Mouse (Mus musculus): ENCODE data around the gene Spop. TPM values are rescaled to one million over a fixed set of nuclear protein-coding genes. Genes with fewer than 3 reads are reported as not detected.

Gene Spop
- total and polyA plus RNA-seq, 2 experiments from 2014 or later = 34.5 to 142 TPM

- Histone ChIP-seq H3K4me1 (ENCODE audit: control insufficient read depth, insufficient read depth) (peaks cover 4% of the 10 kb centered on the region; the same call in 1 of the 2 replicates), H3K27ac (ENCODE audit: low read depth) (peak within 1 kb of the TSS; percentile 84), H3K27me3 (ENCODE audit: control insufficient read depth, insufficient read depth, low read length) (no peaks in the 10 kb centered on the region), H3K4me2 (ENCODE audit: low read depth, low read length) (peak within 1 kb of the TSS; percentile 65), H3K9me3 (replicated peaks; ENCODE audit: control insufficient read depth, low read length) (no peaks in the 10 kb centered on the region), H3K36me3 (replicated peaks; ENCODE audit: control insufficient read depth, insufficient read depth, low read length) (peaks cover 29% of the 10 kb centered on the region), H3K9ac (replicated peaks; ENCODE audit: low read depth, low read length) (peak within 1 kb of the TSS; percentile 83), H3K4me3 (ENCODE audit: low read depth, low read length) (peak within 1 kb of the TSS; percentile 80)
- DNase-seq (ENCODE audit: low spot score) (peak; percentile 99), ATAC-seq (ENCODE audit: insufficient read depth, low read depth) (peak; percentile 93)
- TF ChIP-seq CTCF (IDR thresholded peaks at IDR 0.05; ENCODE audit: low read depth) (peak; percentile 82), EP300 (IDR thresholded peaks at IDR 0.05; ENCODE audit: low read depth) (peak; percentile 97)
- WGBS = under 1% methylated on average over 42 of the region's 42 CpGs
Measured at GRCm38 (mm10) chr11:95384319-95384972, 29.4 kb upstream of the Spop start, which contains the start of gene Slc35b1. Slc35b1 (plus strand) TSS chr11:95384692.

- TF ChIP-seq EP300 (IDR thresholded peaks at IDR 0.05; ENCODE audit: low read depth) = no peak; the same call in 1 of the 2 replicates
- TF ChIP-seq CTCF (IDR thresholded peaks at IDR 0.05; ENCODE audit: low read depth) = no peak
- Histone ChIP-seq H3K4me1 (ENCODE audit: control insufficient read depth, insufficient read depth) (peaks cover 4% of the 10 kb centered on the region; the same call in 1 of the 2 replicates), H3K27ac (ENCODE audit: low read depth) (peak overlapping the region; percentile 84), H3K36me3 (replicated peaks; ENCODE audit: control insufficient read depth, insufficient read depth, low read length) (peaks cover 34% of the 10 kb centered on the region), H3K27me3 (ENCODE audit: control insufficient read depth, insufficient read depth, low read length) (no peaks in the 10 kb centered on the region), H3K4me2 (ENCODE audit: low read depth, low read length) (peak overlapping the region; percentile 65), H3K9me3 (replicated peaks; ENCODE audit: control insufficient read depth, low read length) (no peaks in the 10 kb centered on the region), H3K9ac (replicated peaks; ENCODE audit: low read depth, low read length) (peak overlapping the region; percentile 83), H3K4me3 (ENCODE audit: low read depth, low read length) (peak overlapping the region; percentile 80)
- DNase-seq (ENCODE audit: low spot score) (no peak), ATAC-seq (ENCODE audit: insufficient read depth, low read depth) (peak; percentile 14; the same call in 1 of the 2 replicates)
- WGBS = 0% methylated on average over 14 of the region's 14 CpGs
Measured at GRCm38 (mm10) chr11:95384973-95385320, 28.9 kb upstream of the Spop start.

- WGBS = 79% methylated on average over 7 of the region's 7 CpGs
- no peak overlapping the region for H3K4me2 ChIP-seq (ENCODE audit: low read depth, low read length)
- H3K36me3 ChIP-seq (replicated peaks; ENCODE audit: control insufficient read depth, insufficient read depth, low read length) = peaks cover 50% of the 10 kb centered on the region
- no peak for TF ChIP-seq EP300 (IDR thresholded peaks at IDR 0.05; ENCODE audit: low read depth)
- TF ChIP-seq CTCF (IDR thresholded peaks at IDR 0.05; ENCODE audit: low read depth) = no peak
- H3K27ac ChIP-seq (ENCODE audit: low read depth) = no peak overlapping the region
- ATAC-seq (ENCODE audit: insufficient read depth, low read depth) = no peak
- no peaks in the 10 kb centered on the region for H3K27me3 ChIP-seq (ENCODE audit: control insufficient read depth, insufficient read depth, low read length)
- no peak overlapping the region for H3K4me3 ChIP-seq (ENCODE audit: low read depth, low read length)
- no peak for DNase-seq (ENCODE audit: low spot score)
- peaks cover 4% of the 10 kb centered on the region; the same call in 1 of the 2 replicates for H3K4me1 ChIP-seq (ENCODE audit: control insufficient read depth, insufficient read depth)
- no peak overlapping the region for H3K9ac ChIP-seq (replicated peaks; ENCODE audit: low read depth, low read length)
- H3K9me3 ChIP-seq (replicated peaks; ENCODE audit: control insufficient read depth, low read length) = no peaks in the 10 kb centered on the region
Measured at GRCm38 (mm10) chr11:95387354-95387753, 26.5 kb upstream of the Spop start.

GRCm38 (mm10) chr11:95389006-95389405 lies 24.9 kb upstream of the Spop start:
- H3K4me2 ChIP-seq (ENCODE audit: low read depth, low read length) = no peak overlapping the region
- peaks cover 4% of the 10 kb centered on the region; the same call in 1 of the 2 replicates for H3K4me1 ChIP-seq (ENCODE audit: control insufficient read depth, insufficient read depth)
- no peak overlapping the region for H3K4me3 ChIP-seq (ENCODE audit: low read depth, low read length)
- no peaks in the 10 kb centered on the region for H3K27me3 ChIP-seq (ENCODE audit: control insufficient read depth, insufficient read depth, low read length)
- 72% methylated on average over 3 of the region's 3 CpGs for WGBS
- no peaks in the 10 kb centered on the region for H3K9me3 ChIP-seq (replicated peaks; ENCODE audit: control insufficient read depth, low read length)
- peaks cover 50% of the 10 kb centered on the region for H3K36me3 ChIP-seq (replicated peaks; ENCODE audit: control insufficient read depth, insufficient read depth, low read length)
- ATAC-seq (ENCODE audit: insufficient read depth, low read depth) = no peak
- TF ChIP-seq CTCF (IDR thresholded peaks at IDR 0.05; ENCODE audit: low read depth) (peak; percentile 56), EP300 (IDR thresholded peaks at IDR 0.05; ENCODE audit: low read depth) (no peak)
- H3K9ac ChIP-seq (replicated peaks; ENCODE audit: low read depth, low read length) = no peak overlapping the region
- peak; percentile 17 for DNase-seq (ENCODE audit: low spot score)
- no peak overlapping the region for H3K27ac ChIP-seq (ENCODE audit: low read depth)

- ATAC-seq (ENCODE audit: insufficient read depth, low read depth) (no peak), DNase-seq (ENCODE audit: low spot score) (no peak)
- Histone ChIP-seq H3K4me2 (ENCODE audit: low read depth, low read length) (no peak overlapping the region), H3K4me3 (ENCODE audit: low read depth, low read length) (no peak overlapping the region), H3K4me1 (ENCODE audit: control insufficient read depth, insufficient read depth) (peaks cover 2% of the 10 kb centered on the region; the same call in 1 of the 2 replicates), H3K27ac (ENCODE audit: low read depth) (no peak overlapping the region), H3K36me3 (replicated peaks; ENCODE audit: control insufficient read depth, insufficient read depth, low read length) (peaks cover 50% of the 10 kb centered on the region), H3K9me3 (replicated peaks; ENCODE audit: control insufficient read depth, low read length) (no peaks in the 10 kb centered on the region), H3K27me3 (ENCODE audit: control insufficient read depth, insufficient read depth, low read length) (no peaks in the 10 kb centered on the region), H3K9ac (replicated peaks; ENCODE audit: low read depth, low read length) (no peak overlapping the region)
- TF ChIP-seq EP300 (IDR thresholded peaks at IDR 0.05; ENCODE audit: low read depth) (no peak), CTCF (IDR thresholded peaks at IDR 0.05; ENCODE audit: low read depth) (no peak)
- WGBS = 81% methylated on average over 6 of the region's 6 CpGs
Measured at GRCm38 (mm10) chr11:95390420-95390819, 23.5 kb upstream of the Spop start.

All from heart, postnatal 0 days (tissue).